Mouse (Mus musculus): ENCODE data around the gene 2010300C02Rik.

- TF ChIP-seq GATA1 (IDR thresholded peaks at IDR 0.05; ENCODE audit: borderline replicate concordance, low read length), result no peak
- TF ChIP-seq FLI1 (IDR thresholded peaks at IDR 0.05; ENCODE audit: low read length), result no peak
Observed at GRCm38 (mm10) chr1:37725880-37726279, 6.0 kb upstream of the 2010300C02Rik start.
